Mouse (Mus musculus): Measurements from ENCODE around the gene Arhgef15. TPM values are rescaled to one million over a fixed set of nuclear protein-coding genes. Genes with fewer than 3 reads are reported as not detected.

Gene Arhgef15
- polyA plus RNA-seq, 1 experiment from 2014 or later = 1.8 TPM

GRCm38 (mm10) chr11:68906461-68906790 lies 50.9 kb downstream of the Arhgef15 start:
- no peaks in the 10 kb centered on the region for H3K9me3 ChIP-seq (ENCODE audit: low read length)
- no peak overlapping the region for H3K4me3 ChIP-seq (ENCODE audit: low read depth, low read length)
- ATAC-seq = no peak
- no peak for DNase-seq
- H3K36me3 ChIP-seq (replicated peaks; ENCODE audit: insufficient read depth, low read length) = peaks cover 45% of the 10 kb centered on the region
- TF ChIP-seq EP300 (IDR thresholded peaks at IDR 0.05; ENCODE audit: low read depth) (no peak), CTCF (IDR thresholded peaks at IDR 0.05; ENCODE audit: low read depth) (no peak)
- peaks cover 5% of the 10 kb centered on the region for H3K4me1 ChIP-seq (ENCODE audit: insufficient read depth)
- no peaks in the 10 kb centered on the region for H3K27me3 ChIP-seq (ENCODE audit: insufficient read depth, low read length)
- H3K27ac ChIP-seq (ENCODE audit: low read depth) = no peak overlapping the region
- no peak overlapping the region for H3K4me2 ChIP-seq (ENCODE audit: low read depth, low read length)
- 73% methylated on average over 4 of the region's 4 CpGs for WGBS (ENCODE audit: insufficient replicate concordance)
- no peak overlapping the region for H3K9ac ChIP-seq (replicated peaks)

GRCm38 (mm10) chr11:68905665-68906460 lies 51.4 kb downstream of the Arhgef15 start:
- no peak overlapping the region for H3K4me2 ChIP-seq (ENCODE audit: low read depth, low read length)
- H3K27ac ChIP-seq (ENCODE audit: low read depth) = no peak overlapping the region
- ATAC-seq (no peak), DNase-seq (no peak)
- peaks cover 8% of the 10 kb centered on the region for H3K4me1 ChIP-seq (ENCODE audit: insufficient read depth)
- no peaks in the 10 kb centered on the region for H3K27me3 ChIP-seq (ENCODE audit: insufficient read depth, low read length)
- peaks cover 45% of the 10 kb centered on the region for H3K36me3 ChIP-seq (replicated peaks; ENCODE audit: insufficient read depth, low read length)
- H3K9ac ChIP-seq (replicated peaks) = no peak overlapping the region
- TF ChIP-seq EP300 (IDR thresholded peaks at IDR 0.05; ENCODE audit: low read depth) (no peak), CTCF (IDR thresholded peaks at IDR 0.05; ENCODE audit: low read depth) (no peak)
- 86% methylated on average over 9 of the region's 9 CpGs for WGBS (ENCODE audit: insufficient replicate concordance)
- H3K9me3 ChIP-seq (ENCODE audit: low read length) = no peaks in the 10 kb centered on the region
- no peak overlapping the region for H3K4me3 ChIP-seq (ENCODE audit: low read depth, low read length)

- Histone ChIP-seq H3K27ac (ENCODE audit: low read depth) (no peak overlapping the region), H3K9me3 (ENCODE audit: low read length) (no peaks in the 10 kb centered on the region), H3K36me3 (replicated peaks; ENCODE audit: insufficient read depth, low read length) (peaks cover 45% of the 10 kb centered on the region), H3K4me1 (ENCODE audit: insufficient read depth) (peaks cover 10% of the 10 kb centered on the region), H3K4me3 (ENCODE audit: low read depth, low read length) (no peak overlapping the region), H3K9ac (replicated peaks) (no peak overlapping the region), H3K27me3 (ENCODE audit: insufficient read depth, low read length) (no peaks in the 10 kb centered on the region), H3K4me2 (ENCODE audit: low read depth, low read length) (no peak overlapping the region)
- DNase-seq = no peak
- no peak for ATAC-seq
- 92% methylated on average over 3 of the region's 3 CpGs for WGBS (ENCODE audit: insufficient replicate concordance)
- TF ChIP-seq CTCF (IDR thresholded peaks at IDR 0.05; ENCODE audit: low read depth) = no peak
- no peak for TF ChIP-seq EP300 (IDR thresholded peaks at IDR 0.05; ENCODE audit: low read depth)
These were observed 52.1 kb downstream of the Arhgef15 start for GRCm38 (mm10) chr11:68905138-68905531.

- H3K36me3 ChIP-seq (replicated peaks; ENCODE audit: insufficient read depth, low read length) = peaks cover 45% of the 10 kb centered on the region
- no peaks in the 10 kb centered on the region for H3K9me3 ChIP-seq (ENCODE audit: low read length)
- DNase-seq = peak; percentile 75
These were observed 52.7 kb downstream of the Arhgef15 start for GRCm38 (mm10) chr11:68904375-68905137.

GRCm38 (mm10) chr11:68903775-68904174 lies 53.5 kb downstream of the Arhgef15 start:
- no peak overlapping the region for H3K4me3 ChIP-seq (ENCODE audit: low read depth, low read length)
- H3K9me3 ChIP-seq (ENCODE audit: low read length) = no peaks in the 10 kb centered on the region
- 81% methylated on average over 2 of the region's 2 CpGs for WGBS (ENCODE audit: insufficient replicate concordance)
- peaks cover 45% of the 10 kb centered on the region for H3K36me3 ChIP-seq (replicated peaks; ENCODE audit: insufficient read depth, low read length)
- no peak overlapping the region for H3K9ac ChIP-seq (replicated peaks)
- TF ChIP-seq CTCF (IDR thresholded peaks at IDR 0.05; ENCODE audit: low read depth) = no peak
- no peak for TF ChIP-seq EP300 (IDR thresholded peaks at IDR 0.05; ENCODE audit: low read depth)
- no peaks in the 10 kb centered on the region for H3K27me3 ChIP-seq (ENCODE audit: insufficient read depth, low read length)
- no peak overlapping the region for H3K27ac ChIP-seq (ENCODE audit: low read depth)
- H3K4me2 ChIP-seq (ENCODE audit: low read depth, low read length) = no peak overlapping the region
- DNase-seq = no peak
- peaks cover 15% of the 10 kb centered on the region for H3K4me1 ChIP-seq (ENCODE audit: insufficient read depth)
- no peak for ATAC-seq

More at GRCm38 (mm10) chr11:68904375-68905137, 52.7 kb downstream of the Arhgef15 start:
- ATAC-seq = no peak
- 83% methylated on average over 8 of the region's 8 CpGs for WGBS (ENCODE audit: insufficient replicate concordance)
- Histone ChIP-seq H3K27me3 (ENCODE audit: insufficient read depth, low read length) (no peaks in the 10 kb centered on the region), H3K4me3 (ENCODE audit: low read depth, low read length) (no peak overlapping the region), H3K4me1 (ENCODE audit: insufficient read depth) (peaks cover 10% of the 10 kb centered on the region), H3K4me2 (ENCODE audit: low read depth, low read length) (no peak overlapping the region), H3K9ac (replicated peaks) (no peak overlapping the region), H3K27ac (ENCODE audit: low read depth) (no peak overlapping the region)
- peak; percentile 76 for TF ChIP-seq CTCF (IDR thresholded peaks at IDR 0.05; ENCODE audit: low read depth)
- no peak for TF ChIP-seq EP300 (IDR thresholded peaks at IDR 0.05; ENCODE audit: low read depth)

- TF ChIP-seq CTCF (IDR thresholded peaks at IDR 0.05; ENCODE audit: low read depth) (no peak), EP300 (IDR thresholded peaks at IDR 0.05; ENCODE audit: low read depth) (no peak)
- Histone ChIP-seq H3K36me3 (replicated peaks; ENCODE audit: insufficient read depth, low read length) (peaks cover 45% of the 10 kb centered on the region), H3K27me3 (ENCODE audit: insufficient read depth, low read length) (no peaks in the 10 kb centered on the region), H3K9me3 (ENCODE audit: low read length) (no peaks in the 10 kb centered on the region), H3K4me1 (ENCODE audit: insufficient read depth) (peaks cover 23% of the 10 kb centered on the region), H3K27ac (ENCODE audit: low read depth) (no peak overlapping the region), H3K9ac (replicated peaks) (peak overlapping the region; percentile 98), H3K4me3 (ENCODE audit: low read depth, low read length) (peak overlapping the region; percentile 85), H3K4me2 (ENCODE audit: low read depth, low read length) (peak overlapping the region; percentile 80)
- 70% methylated on average over 5 of the region's 5 CpGs for WGBS (ENCODE audit: insufficient replicate concordance)
- no peak for ATAC-seq
- no peak for DNase-seq
These were observed 54.5 kb downstream of the Arhgef15 start for GRCm38 (mm10) chr11:68902823-68903222.

Data from liver, postnatal 0 days (tissue).